Mouse (Mus musculus): ENCODE data around the gene Sh3gl2. TPM values are rescaled to one million over a fixed set of nuclear protein-coding genes. Genes with fewer than 3 reads are reported as not detected.

Sh3gl2 gene
- polyA plus RNA-seq, 1 experiment from 2014 or later: 19.6 TPM

DNA sequence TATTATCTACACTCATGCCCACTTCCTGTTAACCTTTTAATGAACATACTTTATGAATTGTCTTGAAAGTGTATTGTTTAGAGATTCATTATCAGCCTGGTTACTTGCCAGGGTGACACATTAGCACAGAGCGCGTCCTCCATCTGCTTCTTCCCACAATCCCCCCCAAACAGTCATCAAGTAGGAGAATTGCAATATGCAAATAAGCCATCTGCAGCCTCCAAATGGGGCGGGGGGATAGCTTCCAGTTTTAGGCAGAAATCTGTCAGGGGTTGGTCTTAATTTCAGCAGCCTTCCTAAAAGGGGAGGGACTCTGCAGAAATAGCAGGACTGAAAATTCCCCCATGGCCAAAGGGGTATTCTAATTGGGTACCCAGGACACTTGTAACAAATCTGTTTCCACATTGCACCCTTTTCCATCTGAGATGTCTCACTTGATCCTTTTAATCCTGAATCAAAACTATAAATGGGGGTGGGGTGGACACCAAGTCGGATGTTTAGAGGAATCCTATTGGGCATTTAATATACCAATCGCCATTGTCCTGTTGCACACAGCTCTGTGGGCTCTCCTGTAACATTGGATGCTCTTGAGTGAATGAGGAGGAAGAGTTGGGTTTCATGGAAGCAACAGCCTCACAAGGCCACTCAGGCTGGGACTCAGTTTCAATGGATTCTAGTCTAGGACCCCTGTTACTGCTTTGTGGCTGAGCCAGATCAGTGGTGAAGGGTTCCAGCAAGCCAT lies 51.7 kb downstream of the Sh3gl2 start:
- no peaks in the 10 kb centered on the region for H3K9me3 ChIP-seq (ENCODE audit: low read length)
- H3K9ac ChIP-seq (replicated peaks; ENCODE audit: low read length): no peak overlapping the region
- H3K27ac ChIP-seq (ENCODE audit: low read length): no peak overlapping the region
- WGBS: 85% methylated on average over 5 of the region's 5 CpGs
- no peak overlapping the region for H3K4me2 ChIP-seq (replicated peaks; ENCODE audit: low read depth, low read length)
- no peaks in the 10 kb centered on the region for H3K36me3 ChIP-seq (ENCODE audit: insufficient read depth, low read length)
- no peaks in the 10 kb centered on the region for H3K27me3 ChIP-seq (ENCODE audit: insufficient read depth, low read length)
- ATAC-seq (ENCODE audit: low FRiP score, low TSS enrichment): no peak
- H3K4me1 ChIP-seq (ENCODE audit: insufficient read depth, low read length): no peaks in the 10 kb centered on the region
- H3K4me3 ChIP-seq (ENCODE audit: low read length): no peak overlapping the region

DNA sequence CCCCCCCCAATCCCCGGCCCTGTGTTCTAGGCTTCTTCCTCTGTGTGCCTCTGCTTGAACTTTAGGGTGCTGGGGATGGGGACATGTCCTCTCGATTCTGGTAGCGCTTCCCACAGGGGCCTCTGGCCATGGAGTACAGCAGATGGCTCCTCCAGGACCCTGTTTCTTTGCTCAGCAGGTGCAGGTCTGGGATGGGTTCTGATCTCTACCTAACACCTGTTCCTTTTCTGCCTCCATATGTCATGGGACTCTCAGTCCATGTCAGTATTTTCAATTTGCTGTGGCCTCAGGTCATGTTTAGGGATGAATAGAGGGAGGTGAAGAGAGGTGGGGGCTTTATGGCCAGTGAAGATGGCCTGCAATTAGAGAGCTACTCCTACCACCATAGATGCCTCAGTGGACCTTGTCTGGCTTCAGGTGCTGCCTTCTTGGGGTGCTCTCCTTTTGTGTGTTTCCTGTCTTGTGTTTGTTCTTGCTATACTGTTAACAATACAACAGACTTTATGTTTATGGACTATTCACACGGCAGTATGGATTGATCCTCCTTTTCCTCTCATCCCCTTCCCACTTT lies 52.9 kb downstream of the Sh3gl2 start:
- Histone ChIP-seq H3K27ac (ENCODE audit: low read length) (no peak overlapping the region), H3K9me3 (ENCODE audit: low read length) (no peaks in the 10 kb centered on the region), H3K4me3 (ENCODE audit: low read length) (no peak overlapping the region), H3K36me3 (ENCODE audit: insufficient read depth, low read length) (no peaks in the 10 kb centered on the region), H3K4me1 (ENCODE audit: insufficient read depth, low read length) (no peaks in the 10 kb centered on the region), H3K9ac (replicated peaks; ENCODE audit: low read length) (no peak overlapping the region), H3K4me2 (replicated peaks; ENCODE audit: low read depth, low read length) (no peak overlapping the region), H3K27me3 (ENCODE audit: insufficient read depth, low read length) (no peaks in the 10 kb centered on the region)
- 82% methylated on average over 4 of the region's 4 CpGs for WGBS
- ATAC-seq (ENCODE audit: low FRiP score, low TSS enrichment): no peak

- no peaks in the 10 kb centered on the region for H3K4me1 ChIP-seq (ENCODE audit: insufficient read depth, low read length)
- ATAC-seq (ENCODE audit: low FRiP score, low TSS enrichment): no peak
- no peaks in the 10 kb centered on the region for H3K36me3 ChIP-seq (ENCODE audit: insufficient read depth, low read length)
- no peak overlapping the region for H3K4me3 ChIP-seq (ENCODE audit: low read length)
- no peak overlapping the region for H3K9ac ChIP-seq (replicated peaks; ENCODE audit: low read length)
- no peaks in the 10 kb centered on the region for H3K9me3 ChIP-seq (ENCODE audit: low read length)
- WGBS: 91% methylated on average over 12 of the region's 12 CpGs
- no peak overlapping the region for H3K4me2 ChIP-seq (replicated peaks; ENCODE audit: low read depth, low read length)
- no peak overlapping the region for H3K27ac ChIP-seq (ENCODE audit: low read length)
- H3K27me3 ChIP-seq (ENCODE audit: insufficient read depth, low read length): no peaks in the 10 kb centered on the region
Observed at GRCm38 (mm10) chr4:85260687-85261658, 56.0 kb downstream of the Sh3gl2 start.

DNA sequence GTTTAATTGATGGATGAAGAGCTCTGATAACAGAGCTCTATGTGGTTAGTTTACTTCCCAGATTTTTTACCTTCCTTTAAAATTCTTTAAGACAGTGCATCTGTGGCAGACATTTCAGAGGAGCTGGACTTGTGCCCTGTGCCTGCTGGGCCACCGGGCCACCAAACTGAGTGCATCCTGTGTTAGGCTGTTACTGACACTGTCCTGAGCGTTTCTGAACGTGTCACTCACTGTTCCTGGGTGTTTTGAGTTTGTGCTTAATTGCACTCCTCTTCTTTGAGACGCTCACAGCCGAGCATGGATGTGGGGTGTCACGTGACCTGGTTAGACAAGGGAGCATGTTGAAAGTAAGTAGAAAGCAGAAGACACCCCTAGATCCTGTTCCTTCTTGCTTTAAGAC lies 57.2 kb downstream of the Sh3gl2 start:
- Histone ChIP-seq H3K4me2 (replicated peaks; ENCODE audit: low read depth, low read length) (no peak overlapping the region), H3K4me1 (ENCODE audit: insufficient read depth, low read length) (no peaks in the 10 kb centered on the region), H3K27me3 (ENCODE audit: insufficient read depth, low read length) (no peaks in the 10 kb centered on the region), H3K36me3 (ENCODE audit: insufficient read depth, low read length) (no peaks in the 10 kb centered on the region), H3K4me3 (ENCODE audit: low read length) (no peak overlapping the region), H3K9ac (replicated peaks; ENCODE audit: low read length) (no peak overlapping the region), H3K27ac (ENCODE audit: low read length) (no peak overlapping the region), H3K9me3 (ENCODE audit: low read length) (no peaks in the 10 kb centered on the region)
- ATAC-seq (ENCODE audit: low FRiP score, low TSS enrichment): no peak
- WGBS: 59% methylated on average over 6 of the region's 6 CpGs

DNA sequence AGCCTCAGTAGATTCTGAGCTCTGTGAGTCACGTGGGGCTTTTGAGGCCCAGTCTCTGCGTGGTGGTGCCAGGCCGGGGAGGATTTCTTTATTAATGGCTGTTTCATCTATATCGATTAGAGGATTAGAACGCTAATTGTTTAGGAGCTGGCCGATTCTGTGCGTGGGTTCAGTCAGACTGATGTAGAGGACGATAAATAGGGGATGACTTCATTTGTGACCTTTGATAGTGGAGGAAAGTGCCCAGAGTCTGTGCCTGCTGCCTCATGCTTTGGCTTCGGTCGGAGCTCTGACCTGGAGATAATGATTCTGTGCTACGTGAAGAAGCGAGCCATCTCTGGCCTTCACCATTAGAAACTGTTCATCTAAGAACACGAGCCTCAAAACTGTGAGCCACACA lies 57.7 kb downstream of the Sh3gl2 start:
- 91% methylated on average over 13 of the region's 13 CpGs for WGBS
- ATAC-seq (ENCODE audit: low FRiP score, low TSS enrichment): no peak
- Histone ChIP-seq H3K4me1 (ENCODE audit: insufficient read depth, low read length) (no peaks in the 10 kb centered on the region), H3K4me2 (replicated peaks; ENCODE audit: low read depth, low read length) (no peak overlapping the region), H3K9me3 (ENCODE audit: low read length) (no peaks in the 10 kb centered on the region), H3K4me3 (ENCODE audit: low read length) (no peak overlapping the region), H3K27me3 (ENCODE audit: insufficient read depth, low read length) (no peaks in the 10 kb centered on the region), H3K9ac (replicated peaks; ENCODE audit: low read length) (no peak overlapping the region), H3K36me3 (ENCODE audit: insufficient read depth, low read length) (no peaks in the 10 kb centered on the region), H3K27ac (ENCODE audit: low read length) (no peak overlapping the region)

DNA sequence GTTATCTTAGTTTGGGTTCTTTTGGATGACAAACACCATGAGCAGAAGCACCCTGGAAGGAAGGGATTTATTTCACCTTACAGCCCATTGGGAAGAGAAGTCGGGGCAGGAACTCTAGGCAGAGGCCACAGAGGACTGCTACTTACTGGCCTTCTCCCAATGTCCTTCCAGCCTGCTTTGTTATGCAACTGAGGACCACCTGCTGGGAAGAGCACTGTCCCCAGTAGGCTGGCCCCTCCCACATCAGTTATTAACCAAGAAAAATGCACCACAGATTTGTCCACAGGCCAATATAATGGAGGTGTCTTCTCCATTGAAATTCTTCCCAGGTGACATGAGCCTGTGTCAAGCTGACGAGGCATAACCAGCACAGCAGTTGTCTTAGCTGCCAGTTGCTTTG lies 62.5 kb downstream of the Sh3gl2 start:
- H3K27me3 ChIP-seq (ENCODE audit: insufficient read depth, low read length): no peaks in the 10 kb centered on the region

GRCm38 (mm10) chr4:85272877-85273276 lies 68.0 kb downstream of the Sh3gl2 start:
- Histone ChIP-seq H3K4me1 (ENCODE audit: insufficient read depth, low read length) (no peaks in the 10 kb centered on the region), H3K9me3 (ENCODE audit: low read length) (no peaks in the 10 kb centered on the region), H3K36me3 (ENCODE audit: insufficient read depth, low read length) (no peaks in the 10 kb centered on the region), H3K4me2 (replicated peaks; ENCODE audit: low read depth, low read length) (no peak overlapping the region), H3K27ac (ENCODE audit: low read length) (no peak overlapping the region), H3K27me3 (ENCODE audit: insufficient read depth, low read length) (no peaks in the 10 kb centered on the region), H3K4me3 (ENCODE audit: low read length) (no peak overlapping the region), H3K9ac (replicated peaks; ENCODE audit: low read length) (no peak overlapping the region)
- 74% methylated on average over 4 of the region's 4 CpGs for WGBS
- ATAC-seq (ENCODE audit: low FRiP score, low TSS enrichment): no peak

More for the DNA sequence above, 62.5 kb downstream of the Sh3gl2 start:
- Histone ChIP-seq H3K4me3 (ENCODE audit: low read length) (no peak overlapping the region), H3K9ac (replicated peaks; ENCODE audit: low read length) (no peak overlapping the region), H3K36me3 (ENCODE audit: insufficient read depth, low read length) (no peaks in the 10 kb centered on the region), H3K4me1 (ENCODE audit: insufficient read depth, low read length) (no peaks in the 10 kb centered on the region), H3K9me3 (ENCODE audit: low read length) (no peaks in the 10 kb centered on the region), H3K27ac (ENCODE audit: low read length) (no peak overlapping the region), H3K4me2 (replicated peaks; ENCODE audit: low read depth, low read length) (no peak overlapping the region)
- ATAC-seq (ENCODE audit: low FRiP score, low TSS enrichment): no peak
- WGBS: 81% methylated on average over 2 of the region's 2 CpGs

DNA sequence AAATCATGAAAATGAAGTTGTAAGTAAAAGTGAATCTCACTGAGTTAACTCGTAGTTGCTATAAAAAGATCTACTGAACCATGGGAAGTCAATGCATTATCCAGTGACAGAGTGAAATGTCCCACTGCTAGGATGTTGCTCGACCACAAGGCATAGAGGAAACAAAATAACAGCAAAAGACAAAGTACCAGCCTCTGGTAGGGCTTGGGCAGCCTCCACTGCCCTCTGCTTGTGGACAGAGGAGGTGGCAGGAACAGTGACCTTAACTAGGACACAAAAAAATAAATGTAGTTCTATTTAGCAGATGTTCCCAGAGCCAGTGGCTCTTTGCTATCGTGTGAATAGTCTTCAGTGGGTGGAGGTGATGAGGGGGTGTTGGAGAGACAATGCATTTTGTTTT lies 68.5 kb downstream of the Sh3gl2 start:
- ATAC-seq (ENCODE audit: low FRiP score, low TSS enrichment): no peak
- no peaks in the 10 kb centered on the region for H3K27me3 ChIP-seq (ENCODE audit: insufficient read depth, low read length)
- H3K36me3 ChIP-seq (ENCODE audit: insufficient read depth, low read length): no peaks in the 10 kb centered on the region
- 76% methylated on average over 3 of the region's 3 CpGs for WGBS
- no peaks in the 10 kb centered on the region for H3K4me1 ChIP-seq (ENCODE audit: insufficient read depth, low read length)
- H3K4me2 ChIP-seq (replicated peaks; ENCODE audit: low read depth, low read length): no peak overlapping the region
- H3K9me3 ChIP-seq (ENCODE audit: low read length): no peaks in the 10 kb centered on the region
- no peak overlapping the region for H3K9ac ChIP-seq (replicated peaks; ENCODE audit: low read length)
- H3K27ac ChIP-seq (ENCODE audit: low read length): no peak overlapping the region
- H3K4me3 ChIP-seq (ENCODE audit: low read length): no peak overlapping the region

DNA sequence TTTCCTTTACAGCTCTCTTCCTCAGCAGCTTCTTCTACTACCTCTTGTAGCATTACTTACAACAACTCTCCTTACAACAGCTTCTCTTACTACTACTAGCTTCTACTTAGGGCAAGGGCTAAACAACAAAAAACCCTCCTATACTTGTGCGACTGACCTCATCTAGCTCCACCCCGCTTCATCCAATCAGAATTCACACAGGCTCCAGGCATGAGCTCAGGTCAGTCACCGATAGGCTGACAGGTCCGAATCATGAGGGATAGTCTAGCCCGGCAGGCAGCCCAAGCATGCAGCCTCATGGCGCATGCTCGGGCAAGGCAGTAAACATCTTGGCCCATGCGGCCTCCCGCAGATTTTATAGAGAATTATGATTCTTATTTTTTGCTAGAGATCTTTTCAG lies 78.2 kb downstream of the Sh3gl2 start:
- ATAC-seq (ENCODE audit: low FRiP score, low TSS enrichment): no peak
- Histone ChIP-seq H3K9me3 (ENCODE audit: low read length) (no peaks in the 10 kb centered on the region), H3K27ac (ENCODE audit: low read length) (no peak overlapping the region), H3K4me3 (ENCODE audit: low read length) (no peak overlapping the region), H3K36me3 (ENCODE audit: insufficient read depth, low read length) (no peaks in the 10 kb centered on the region), H3K9ac (replicated peaks; ENCODE audit: low read length) (no peak overlapping the region), H3K4me2 (replicated peaks; ENCODE audit: low read depth, low read length) (no peak overlapping the region), H3K27me3 (ENCODE audit: insufficient read depth, low read length) (no peaks in the 10 kb centered on the region), H3K4me1 (ENCODE audit: insufficient read depth, low read length) (no peaks in the 10 kb centered on the region)
- 91% methylated on average over 9 of the region's 9 CpGs for WGBS
